Comparison of ENCODE assay signal across 22 mouse cellular contexts in the genomic region with DNA sequence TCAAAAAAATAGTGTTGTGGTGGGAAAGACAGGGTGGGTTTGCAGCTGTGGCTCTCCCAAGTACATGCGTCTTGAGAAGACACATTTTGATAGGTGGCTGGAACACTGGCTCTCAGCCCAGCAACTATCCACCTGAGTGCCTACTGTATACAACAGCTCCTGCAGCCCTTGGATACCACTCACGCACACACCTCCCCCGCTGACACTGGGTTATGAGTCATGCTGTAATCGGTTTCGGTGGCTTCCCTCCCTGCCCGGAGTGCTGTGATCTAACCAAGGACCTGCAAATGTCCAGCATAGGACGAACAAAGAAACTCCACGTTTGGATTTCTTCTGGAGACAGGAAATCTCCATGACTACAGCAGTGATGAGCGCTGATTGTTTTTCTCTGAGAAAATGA.
DNase-seq lines count a peak whose midpoint lies in the region; ATAC-seq lines count a peak whose summit lies in the region.
"Had no signal": no experiment of that assay in that cellular context is flagged by ENCODE, and none has a peak within 500 bp of the region (broad histone marks: within the 10 kb centered on the region; RNA-seq: fewer than 3 reads in every experiment).

No protein-coding gene starts in this region.

- peaks cover 8% of the 10 kb centered on the region; the same call in 1 of the 2 replicates for H3K9me3 ChIP-seq in megakaryocyte, embryonic 14.5 days
- H3K9me3 ChIP-seq: embryonic facial prominence, embryonic 10.5 days; intestine, embryonic 15.5 days; stomach, embryonic 15.5 days had no signal

- H3K36me3 ChIP-seq in megakaryocyte, embryonic 14.5 days (replicated peaks; ENCODE audit: low read length): no peaks in the 10 kb centered on the region
- H3K36me3 ChIP-seq: embryonic facial prominence, embryonic 10.5 days; intestine, embryonic 15.5 days; stomach, embryonic 15.5 days had no signal

- no peak for ATAC-seq in megakaryocyte, adult 5-6 weeks (ENCODE audit: poor library complexity, severe bottlenecking)
- ATAC-seq: intestine, embryonic 15.5 days; liver, postnatal 0 days; Patski had no signal

- peak; percentile 11 to 45 for DNase-seq in adrenal gland, adult (ENCODE audit: inconsistent age in 2 of 2, low spot score in 1 of 2)
- no peak for DNase-seq in adrenal gland, postnatal 4 days (ENCODE audit: low spot score in 2 of 2)
- peak; percentile 46 for DNase-seq in ZHBTc4 (ENCODE audit: low read depth, low spot score)
- peak; percentile 42 for DNase-seq in brain, adult 2 months (ENCODE audit: low read depth, low spot score)
- no peak for DNase-seq in cerebellum, adult 11 months
- no peak for DNase-seq in ovary, postnatal 36 days (ENCODE audit: low spot score)
- DNase-seq: cerebellum, adult 2 months; gastrocnemius, postnatal 10 days; heart, adult 18-20 months; kidney, adult 9 months; kidney, postnatal 25 days; left cerebral cortex, postnatal 4 days; liver, postnatal 0 days; lung, postnatal 4 days; right cerebral cortex, postnatal 25 days; thymus, adult 18-20 months had no signal

- peaks cover 2% of the 10 kb centered on the region for H3K27me3 ChIP-seq in megakaryocyte, embryonic 14.5 days (replicated peaks)
- H3K27me3 ChIP-seq: intestine, embryonic 15.5 days; Patski; stomach, embryonic 15.5 days had no signal

- peak overlapping the region; percentile 28 for H3K4me3 ChIP-seq in megakaryocyte, embryonic 14.5 days (replicated peaks)
- H3K4me3 ChIP-seq: embryonic facial prominence, embryonic 10.5 days; intestine, embryonic 15.5 days; stomach, embryonic 15.5 days had no signal

- H3K4me1 ChIP-seq in megakaryocyte, embryonic 14.5 days: no peaks in the 10 kb centered on the region
- H3K4me1 ChIP-seq: embryonic facial prominence, embryonic 10.5 days; intestine, embryonic 15.5 days had no signal

Comparison
In these comparisons a context has a peak if more than half of its experiments do, and no peak if none do; other contexts are left out.
1. DNase-seq: peak in adrenal gland, adult (2 of 2), ZHBTc4 (single experiment) and brain, adult 2 months (single experiment); none in adrenal gland, postnatal 4 days (0 of 2), cerebellum, adult 11 months (single experiment) and ovary, postnatal 36 days (single experiment).